Mouse (Mus musculus) activated CD4-positive, CD25-positive, alpha-beta regulatory T cell (primary cell): ENCODE measurements around the gene Chrna4. TPM values are rescaled to one million over a fixed set of nuclear protein-coding genes. Genes with fewer than 3 reads are reported as not detected.

Source experiments
- polyA plus RNA-seq, 2 experiments: library from polyadenylated mRNA; unstranded; fragments of 100-300 nt; shearing (Covaris generic); gene quantifications; one replicate each; pipeline ENCODE4 v1.2.1; 2017

Chrna4 gene
- polyA plus RNA-seq = not detected

GRCm38 (mm10) chr2:181043437-181043836, at the start of gene Chrna4:
Gene Chrna4, minus strand, starts transcription at chr2:181043546.

GRCm38 (mm10) chr2:180986449-180986848, 56.9 kb downstream of the Chrna4 start, which contains the start of gene Col20a1:
Gene Col20a1, plus strand, starts transcription at chr2:180986535.

Other genes starting within 250 kb of the Chrna4 start
- gene Ythdf1, start 122.6 kb downstream of the Chrna4 start, polyA plus RNA-seq = 10 to 100 TPM; 60.8 to 69.6 TPM
- not detected for gene Birc7, start 114.5 kb downstream of the Chrna4 start, polyA plus RNA-seq
- gene Nkain4, start 88.8 kb downstream of the Chrna4 start, polyA plus RNA-seq = not detected
- 10 to 100 TPM; 58.0 to 60.0 TPM for gene Arfgap1, start 76.3 kb downstream of the Chrna4 start, polyA plus RNA-seq
- under 1 TPM; 0.28 to 0.94 TPM for gene Col20a1, start 57.0 kb downstream of the Chrna4 start, polyA plus RNA-seq
- under 1 TPM; 0.07 to 0.31 TPM for gene Kcnq2, start 91.8 kb upstream of the Chrna4 start, polyA plus RNA-seq
- gene Eef1a2, start 113.5 kb upstream of the Chrna4 start, polyA plus RNA-seq = not detected
- gene Ppdpf, start 143.7 kb upstream of the Chrna4 start, polyA plus RNA-seq = 100 to 1,000 TPM; 323 to 350 TPM
- gene Ptk6, start 159.2 kb upstream of the Chrna4 start, polyA plus RNA-seq = under 1 TPM in 1 of 2 experiments, not detected in 1; 0.15 TPM
- gene Srms, start 169.6 kb upstream of the Chrna4 start, polyA plus RNA-seq = 1 to 10 TPM in 1 of 2 experiments, under 1 TPM in 1; 0.61 to 1.1 TPM
- under 1 TPM; 0.34 to 0.95 TPM for gene Fndc11, start 176.5 kb upstream of the Chrna4 start, polyA plus RNA-seq
- 10 to 100 TPM; 13.5 to 25.3 TPM for gene Helz2, start 198.5 kb upstream of the Chrna4 start, polyA plus RNA-seq
- gene Gmeb2, start 244.5 kb upstream of the Chrna4 start, polyA plus RNA-seq = 10 to 100 TPM; 21.0 to 21.7 TPM